Mouse (Mus musculus) neural tube, embryonic 13.5 days (tissue): ENCODE data around the gene Pde7b. TPM values are rescaled to one million over a fixed set of nuclear protein-coding genes. Genes with fewer than 3 reads are reported as not detected.

Experiments used
- ATAC-seq: fragments of 200-750 bp; cut with Nextera tagmentation; 2 replicates; pipeline ENCODE4 v1.8.0; 2017; ENCODE audit warnings: low read depth, mild to moderate bottlenecking, moderate TSS enrichment, moderate library complexity
- H3K27ac ChIP-seq: fragments of 300-500 bp; sonication (generic); replicated peaks from 2 replicates; pipeline ENCODE4 v1.5.1; 2015; ENCODE audit warnings: moderate library complexity, mild to moderate bottlenecking, inconsistent platforms
- H3K27me3 ChIP-seq: fragments of 300-500 bp; sonication (generic); 2 replicates; pipeline ENCODE4 v1.6.1; 2015; ENCODE audit warnings: mild to moderate bottlenecking, inconsistent platforms
- H3K36me3 ChIP-seq: fragments of 300-500 bp; sonication (generic); 2 replicates; pipeline ENCODE4 v1.6.1; 2015; ENCODE audit warnings: mild to moderate bottlenecking, inconsistent platforms
- H3K4me1 ChIP-seq: fragments of 300-500 bp; sonication (generic); replicated peaks from 2 replicates; pipeline ENCODE4 v1.6.1; 2015; ENCODE audit warnings: inconsistent platforms
- H3K4me2 ChIP-seq: fragments of 300-500 bp; sonication (generic); 2 replicates; pipeline ENCODE4 v1.6.1; 2015; ENCODE audit warnings: inconsistent platforms, mild to moderate bottlenecking, moderate library complexity
- H3K4me3 ChIP-seq: fragments of 300-500 bp; sonication (generic); 2 replicates; pipeline ENCODE4 v1.5.1; 2015; ENCODE audit warnings: mild to moderate bottlenecking, inconsistent platforms
- H3K9ac ChIP-seq: fragments of 300-500 bp; sonication (generic); 2 replicates; pipeline ENCODE4 v1.6.1; 2015; ENCODE audit warnings: moderate library complexity, mild to moderate bottlenecking, inconsistent platforms
- H3K9me3 ChIP-seq: fragments of 300-500 bp; sonication (generic); 2 replicates; pipeline ENCODE4 v1.6.1; 2016; ENCODE audit warnings: inconsistent platforms
- WGBS: fragments of 180-500 bp; shearing (Covaris S2); methylation state at CpG from one replicate; pipeline ENCODE4 v1.1.7; 2015; 5-methylcytosine and 5-hydroxymethylcytosine counted together
- polyA plus RNA-seq: library from polyadenylated mRNA; unstranded; fragments of >200 nt; fragmentation: Nextera tagmentation; extraction: Ambion mirVana; gene quantifications from 2 replicates; pipeline ENCODE4 v1.2.1, GENCODE M21; 2015

The Pde7b gene
- polyA plus RNA-seq, 1 experiment from 2014 or later, result 2.0 TPM

DNA sequence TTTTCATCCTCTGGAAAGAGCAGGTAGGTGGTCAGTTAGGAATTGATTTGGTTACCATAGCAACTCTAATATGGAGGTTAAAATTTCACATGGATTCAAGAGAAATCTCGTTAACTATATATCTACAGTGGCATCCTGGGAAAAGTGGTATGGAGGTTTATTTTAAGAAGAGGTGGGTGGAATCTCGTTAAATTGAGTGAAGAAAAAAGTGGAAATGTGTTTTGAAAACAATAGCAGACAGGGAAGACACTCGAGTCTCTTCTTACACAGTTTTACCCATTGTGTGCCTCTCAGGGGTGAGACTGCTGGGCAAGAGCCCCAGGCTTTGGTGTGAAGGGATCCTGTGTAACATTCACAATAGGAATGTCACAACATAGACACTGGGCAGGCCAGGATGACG, 56.3 kb downstream of the Pde7b start:
- Histone ChIP-seq H3K9ac (no peak overlapping the region), H3K4me1 (no peaks in the 10 kb centered on the region), H3K27ac (no peak overlapping the region), H3K4me3 (no peak overlapping the region), H3K4me2 (no peak overlapping the region), H3K9me3 (no peaks in the 10 kb centered on the region), H3K27me3 (no peaks in the 10 kb centered on the region), H3K36me3 (no peaks in the 10 kb centered on the region)
- ATAC-seq, result no peak
- WGBS, result 42% methylated on average over 4 of the region's 4 CpGs

DNA sequence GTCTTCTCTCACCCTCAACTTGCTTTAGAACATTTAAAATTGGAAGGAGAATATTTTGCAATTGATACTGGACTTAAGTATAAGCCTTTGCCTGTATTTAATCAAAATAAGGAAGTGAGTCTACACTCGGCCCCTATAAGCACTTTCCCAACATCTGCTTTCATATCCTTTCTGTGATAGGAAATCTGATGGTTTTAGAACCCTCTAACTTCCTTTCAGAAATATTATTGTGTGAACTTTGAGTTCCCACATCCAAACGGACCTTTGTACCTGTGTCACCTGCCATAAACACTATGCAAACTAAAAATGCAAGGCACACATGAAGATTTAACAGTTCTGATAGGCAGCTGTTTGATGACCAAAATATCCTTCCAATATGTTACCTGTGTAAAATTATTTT, 58.2 kb downstream of the Pde7b start:
- no peaks in the 10 kb centered on the region for H3K27me3 ChIP-seq
- no peak overlapping the region for H3K4me3 ChIP-seq
- H3K27ac ChIP-seq, result no peak overlapping the region
- H3K36me3 ChIP-seq, result no peaks in the 10 kb centered on the region
- no peak overlapping the region for H3K4me2 ChIP-seq
- H3K9me3 ChIP-seq, result no peaks in the 10 kb centered on the region
- 73% methylated on average over 2 of the region's 2 CpGs for WGBS
- H3K9ac ChIP-seq, result no peak overlapping the region
- ATAC-seq, result no peak
- no peaks in the 10 kb centered on the region for H3K4me1 ChIP-seq

DNA sequence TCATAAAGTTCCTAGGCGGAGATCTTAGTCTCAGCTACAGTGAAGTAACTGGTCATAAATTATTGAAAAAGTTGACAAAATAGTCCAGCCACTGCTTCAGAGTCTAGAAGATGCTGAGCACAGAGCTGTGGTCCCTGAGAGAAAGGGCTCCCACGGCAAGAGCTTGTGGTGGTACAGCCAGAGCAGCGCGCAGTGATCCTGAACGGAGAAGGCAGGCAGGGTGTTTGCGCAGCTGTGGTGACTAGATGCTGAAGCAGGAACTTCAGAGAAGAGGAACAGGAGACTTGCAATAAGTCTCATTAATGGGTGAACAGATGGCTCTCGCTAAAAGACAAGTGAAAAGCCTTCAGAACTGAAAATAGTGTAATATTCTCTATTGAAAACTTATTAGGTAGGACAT, 61.9 kb downstream of the Pde7b start:
- Histone ChIP-seq H3K36me3 (no peaks in the 10 kb centered on the region), H3K27ac (no peak overlapping the region), H3K27me3 (no peaks in the 10 kb centered on the region), H3K4me3 (no peak overlapping the region), H3K4me1 (no peaks in the 10 kb centered on the region), H3K9ac (no peak overlapping the region), H3K4me2 (no peak overlapping the region), H3K9me3 (no peaks in the 10 kb centered on the region)
- ATAC-seq, result no peak
- WGBS, result 79% methylated on average over 7 of the region's 7 CpGs

DNA sequence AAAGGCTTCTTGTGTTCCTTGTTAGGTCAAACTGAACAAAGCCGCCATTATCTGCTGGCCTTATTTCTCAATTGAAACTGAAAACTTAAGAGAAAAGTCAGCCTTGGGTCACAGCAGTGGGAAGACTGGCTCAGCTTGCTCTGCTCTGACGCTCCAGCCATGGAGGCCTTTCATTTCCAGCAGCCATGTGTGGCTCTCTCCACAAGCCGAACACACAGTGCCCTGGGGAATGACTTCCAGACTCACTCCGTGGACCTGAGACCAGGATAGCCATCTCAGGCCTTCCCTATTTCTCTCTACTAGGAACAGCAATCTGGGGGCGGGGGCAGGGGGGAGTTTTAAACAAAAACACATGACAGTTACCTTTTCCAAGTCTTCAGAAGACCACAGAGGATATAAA, 63.2 kb downstream of the Pde7b start:
- H3K27me3 ChIP-seq, result no peaks in the 10 kb centered on the region
- no peak overlapping the region for H3K4me2 ChIP-seq
- H3K4me3 ChIP-seq, result no peak overlapping the region
- H3K9ac ChIP-seq, result no peak overlapping the region
- H3K27ac ChIP-seq, result no peak overlapping the region
- H3K36me3 ChIP-seq, result no peaks in the 10 kb centered on the region
- no peak for ATAC-seq
- 81% methylated on average over 5 of the region's 5 CpGs for WGBS
- no peaks in the 10 kb centered on the region for H3K9me3 ChIP-seq
- H3K4me1 ChIP-seq, result no peaks in the 10 kb centered on the region

GRCm38 (mm10) chr10:20659718-20660117, 65.2 kb downstream of the Pde7b start:
- no peak for ATAC-seq
- no peak overlapping the region for H3K9ac ChIP-seq
- 77% methylated on average over 4 of the region's 4 CpGs for WGBS
- no peaks in the 10 kb centered on the region for H3K36me3 ChIP-seq
- H3K27ac ChIP-seq, result no peak overlapping the region
- H3K4me2 ChIP-seq, result no peak overlapping the region
- H3K9me3 ChIP-seq, result no peaks in the 10 kb centered on the region
- no peaks in the 10 kb centered on the region for H3K27me3 ChIP-seq
- H3K4me1 ChIP-seq, result no peaks in the 10 kb centered on the region
- H3K4me3 ChIP-seq, result no peak overlapping the region

DNA sequence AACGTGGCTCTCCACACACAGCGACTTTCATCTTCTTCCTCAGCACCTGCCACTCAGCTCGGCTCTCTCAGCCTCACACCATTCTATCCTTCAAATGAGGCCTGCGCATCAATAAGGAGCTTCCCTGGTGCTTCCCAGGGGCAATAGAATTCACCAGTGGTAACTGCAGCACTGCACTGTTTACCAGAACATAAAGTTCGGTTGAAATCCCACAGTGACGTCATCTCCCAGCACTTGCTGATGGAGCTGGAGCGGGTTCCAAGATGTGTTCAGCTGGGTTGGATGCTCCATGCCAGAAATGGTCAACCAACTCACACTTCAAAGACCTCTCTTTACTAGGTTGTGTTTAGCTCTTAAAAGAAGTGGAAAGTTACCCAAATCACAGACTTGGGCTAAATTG, 65.6 kb downstream of the Pde7b start:
- no peaks in the 10 kb centered on the region for H3K36me3 ChIP-seq
- no peaks in the 10 kb centered on the region for H3K27me3 ChIP-seq
- no peak overlapping the region for H3K4me3 ChIP-seq
- no peaks in the 10 kb centered on the region for H3K4me1 ChIP-seq
- H3K27ac ChIP-seq, result no peak overlapping the region
- ATAC-seq, result no peak
- no peak overlapping the region for H3K9ac ChIP-seq
- H3K4me2 ChIP-seq, result no peak overlapping the region
- 76% methylated on average over 7 of the region's 7 CpGs for WGBS
- no peaks in the 10 kb centered on the region for H3K9me3 ChIP-seq

- Histone ChIP-seq H3K9me3 (no peaks in the 10 kb centered on the region), H3K9ac (no peak overlapping the region), H3K27ac (no peak overlapping the region), H3K4me2 (no peak overlapping the region), H3K4me3 (no peak overlapping the region), H3K4me1 (no peaks in the 10 kb centered on the region), H3K27me3 (no peaks in the 10 kb centered on the region), H3K36me3 (no peaks in the 10 kb centered on the region)
- ATAC-seq, result no peak
- 85% methylated on average over 7 of the region's 7 CpGs for WGBS
These were observed 66.2 kb downstream of the Pde7b start for GRCm38 (mm10) chr10:20658716-20659115.

DNA sequence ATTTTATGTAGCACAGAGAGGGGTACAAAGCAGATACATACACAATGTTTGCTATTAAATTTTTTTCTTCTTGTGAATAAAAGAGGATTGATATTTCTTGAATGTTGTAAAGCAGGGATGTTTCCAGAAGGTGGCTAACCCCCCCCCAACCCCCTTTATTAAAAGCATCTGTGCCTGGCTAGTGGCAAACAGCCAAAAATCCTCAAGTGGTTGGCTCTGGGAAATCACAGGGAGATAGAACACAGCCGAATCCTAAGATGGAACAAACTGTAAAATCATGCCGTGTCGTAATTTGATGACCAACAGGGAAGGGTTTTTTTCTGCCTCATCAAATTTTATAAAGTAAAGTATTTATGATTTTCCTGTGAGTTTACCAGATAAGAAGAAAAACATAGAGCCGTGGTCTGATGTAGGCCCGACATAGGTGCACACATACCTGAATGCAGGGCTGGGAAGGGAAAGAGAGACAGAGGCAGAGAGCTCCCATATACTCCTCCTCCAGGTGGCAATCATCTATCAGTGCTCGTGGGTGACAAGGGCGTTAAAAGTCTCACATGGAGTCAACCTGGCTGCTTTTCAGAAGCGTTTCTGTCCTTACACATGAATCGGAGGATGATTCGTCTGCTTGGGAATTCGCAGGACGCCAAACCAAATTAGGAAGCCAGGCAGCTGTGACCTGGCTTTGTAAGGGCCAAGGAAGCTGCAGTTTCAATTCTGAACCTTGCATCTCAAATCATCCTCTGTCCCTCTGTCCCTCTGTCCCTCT, 67.4 kb downstream of the Pde7b start:
- H3K27ac ChIP-seq, result no peak overlapping the region
- H3K36me3 ChIP-seq, result no peaks in the 10 kb centered on the region
- WGBS, result 76% methylated on average over 12 of the region's 12 CpGs
- no peak overlapping the region for H3K4me2 ChIP-seq
- ATAC-seq, result no peak
- H3K4me1 ChIP-seq, result no peaks in the 10 kb centered on the region
- H3K4me3 ChIP-seq, result no peak overlapping the region
- H3K27me3 ChIP-seq, result no peaks in the 10 kb centered on the region
- no peak overlapping the region for H3K9ac ChIP-seq
- H3K9me3 ChIP-seq, result no peaks in the 10 kb centered on the region

GRCm38 (mm10) chr10:20654590-20654989, 70.3 kb downstream of the Pde7b start:
- Histone ChIP-seq H3K9ac (no peak overlapping the region), H3K9me3 (no peaks in the 10 kb centered on the region), H3K27ac (no peak overlapping the region), H3K4me3 (no peak overlapping the region), H3K4me2 (no peak overlapping the region), H3K36me3 (no peaks in the 10 kb centered on the region), H3K4me1 (no peaks in the 10 kb centered on the region), H3K27me3 (no peaks in the 10 kb centered on the region)
- no peak for ATAC-seq
- WGBS, result 83% methylated on average over 6 of the region's 6 CpGs

DNA sequence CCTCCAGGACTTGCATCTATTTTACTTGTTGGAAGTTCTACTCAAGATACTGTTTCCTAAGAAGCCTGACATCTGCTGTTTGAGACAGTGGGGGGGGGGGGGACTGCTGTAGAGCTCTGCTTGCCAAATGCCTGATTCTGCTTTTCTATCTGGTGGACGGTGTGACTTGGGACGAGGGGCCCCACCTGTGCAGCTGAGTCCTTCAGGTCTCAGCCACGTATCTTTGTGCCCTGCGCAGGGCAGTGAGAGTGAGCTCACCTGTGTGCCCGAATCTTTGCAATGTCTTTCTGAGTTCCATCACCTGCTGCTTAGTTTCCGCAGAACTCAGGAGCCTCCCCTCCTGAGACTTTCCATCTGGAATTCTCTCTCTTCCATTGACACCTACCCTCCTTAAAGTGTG, 70.7 kb downstream of the Pde7b start:
- Histone ChIP-seq H3K36me3 (no peaks in the 10 kb centered on the region), H3K27me3 (no peaks in the 10 kb centered on the region), H3K27ac (no peak overlapping the region), H3K4me1 (no peaks in the 10 kb centered on the region), H3K4me2 (no peak overlapping the region), H3K4me3 (no peak overlapping the region), H3K9me3 (no peaks in the 10 kb centered on the region), H3K9ac (no peak overlapping the region)
- ATAC-seq, result no peak
- WGBS, result 91% methylated on average over 6 of the region's 6 CpGs

- Histone ChIP-seq H3K4me2 (no peak overlapping the region), H3K27me3 (no peaks in the 10 kb centered on the region), H3K4me1 (no peaks in the 10 kb centered on the region), H3K4me3 (no peak overlapping the region), H3K27ac (no peak overlapping the region), H3K36me3 (no peaks in the 10 kb centered on the region), H3K9ac (no peak overlapping the region), H3K9me3 (no peaks in the 10 kb centered on the region)
- 86% methylated on average over 3 of the region's 3 CpGs for WGBS
- no peak for ATAC-seq
These were observed 71.6 kb downstream of the Pde7b start for GRCm38 (mm10) chr10:20653299-20653698.

- Histone ChIP-seq H3K4me3 (no peak overlapping the region), H3K9me3 (no peaks in the 10 kb centered on the region), H3K4me2 (no peak overlapping the region), H3K36me3 (no peaks in the 10 kb centered on the region), H3K27ac (no peak overlapping the region), H3K4me1 (no peaks in the 10 kb centered on the region), H3K9ac (no peak overlapping the region), H3K27me3 (no peaks in the 10 kb centered on the region)
- 86% methylated on average over 8 of the region's 8 CpGs for WGBS
- no peak for ATAC-seq
These were observed 88.5 kb downstream of the Pde7b start for GRCm38 (mm10) chr10:20636381-20636780.

- no peaks in the 10 kb centered on the region for H3K27me3 ChIP-seq
- no peaks in the 10 kb centered on the region for H3K4me1 ChIP-seq
- 81% methylated on average over 1 of the region's 1 CpGs for WGBS
- H3K27ac ChIP-seq, result no peak overlapping the region
- H3K4me2 ChIP-seq, result no peak overlapping the region
- ATAC-seq, result no peak
- H3K9me3 ChIP-seq, result no peaks in the 10 kb centered on the region
- no peak overlapping the region for H3K4me3 ChIP-seq
- no peaks in the 10 kb centered on the region for H3K36me3 ChIP-seq
- no peak overlapping the region for H3K9ac ChIP-seq
These were observed 91.8 kb downstream of the Pde7b start for GRCm38 (mm10) chr10:20633085-20633415.
